Mouse (Mus musculus) bone marrow macrophage, adult 2 months (primary cell): ENCODE data around the gene Ptprb. TPM values are rescaled to one million over a fixed set of nuclear protein-coding genes. Genes with fewer than 3 reads are reported as not detected.

Source experiments
- H3K27ac ChIP-seq: 2 replicates; pipeline ENCODE4 v1.5.1; 2012; ENCODE audit warnings: low read depth, low read length; ENCODE audit not compliant: insufficient read depth
- H3K4me1 ChIP-seq: 2 replicates; pipeline ENCODE4 v1.6.1; 2012; ENCODE audit warnings: low read length; ENCODE audit not compliant: control insufficient read depth, insufficient read depth
- H3K4me3 ChIP-seq: 2 replicates; pipeline ENCODE4 v1.5.1; 2012; ENCODE audit warnings: mild to moderate bottlenecking, low read length, moderate library complexity; ENCODE audit not compliant: insufficient read depth
- CTCF ChIP-seq: IDR thresholded peaks from 2 replicates; pipeline ENCODE4 v1.5.1; 2012; ENCODE audit warnings: low read depth, mild to moderate bottlenecking, low read length, moderate library complexity
- POLR2A ChIP-seq: IDR thresholded peaks from 2 replicates; pipeline ENCODE4 v1.6.1; 2012; ENCODE audit warnings: mild to moderate bottlenecking, low read depth, low read length, borderline replicate concordance
- polyA plus RNA-seq: library from polyadenylated mRNA; stranded (reverse); fragments of >200 nt; gene quantifications from 2 replicates; pipeline ENCODE4 v1.2.4, GENCODE M21; 2012; ENCODE audit not compliant: missing spikeins, insufficient read depth, insufficient read length

Ptprb gene
- polyA plus RNA-seq, 1 experiment: not detected

DNA sequence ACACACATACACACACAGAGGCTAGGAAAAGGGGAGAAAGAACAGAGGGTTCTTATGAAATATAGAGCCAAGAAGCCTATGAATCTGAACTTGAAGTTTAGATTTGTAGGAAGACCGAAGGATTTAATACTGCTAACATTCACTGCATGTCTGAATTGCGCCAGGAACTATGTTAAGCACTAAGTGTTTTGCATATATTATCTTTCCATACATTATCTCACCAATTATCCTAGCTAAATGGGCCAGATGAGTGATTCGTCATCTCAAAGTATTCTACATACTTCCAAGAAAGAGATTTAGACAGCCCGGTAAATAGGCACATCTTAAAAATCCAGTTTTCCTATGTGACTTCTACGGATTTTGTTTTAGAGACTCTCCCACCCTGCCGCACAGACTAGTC lies 129.7 kb downstream of the Ptprb start:
- H3K27ac ChIP-seq: no peak overlapping the region
- no peak for TF ChIP-seq POLR2A
- no peak for TF ChIP-seq CTCF
- H3K4me3 ChIP-seq: no peak overlapping the region
- no peaks in the 10 kb centered on the region for H3K4me1 ChIP-seq

DNA sequence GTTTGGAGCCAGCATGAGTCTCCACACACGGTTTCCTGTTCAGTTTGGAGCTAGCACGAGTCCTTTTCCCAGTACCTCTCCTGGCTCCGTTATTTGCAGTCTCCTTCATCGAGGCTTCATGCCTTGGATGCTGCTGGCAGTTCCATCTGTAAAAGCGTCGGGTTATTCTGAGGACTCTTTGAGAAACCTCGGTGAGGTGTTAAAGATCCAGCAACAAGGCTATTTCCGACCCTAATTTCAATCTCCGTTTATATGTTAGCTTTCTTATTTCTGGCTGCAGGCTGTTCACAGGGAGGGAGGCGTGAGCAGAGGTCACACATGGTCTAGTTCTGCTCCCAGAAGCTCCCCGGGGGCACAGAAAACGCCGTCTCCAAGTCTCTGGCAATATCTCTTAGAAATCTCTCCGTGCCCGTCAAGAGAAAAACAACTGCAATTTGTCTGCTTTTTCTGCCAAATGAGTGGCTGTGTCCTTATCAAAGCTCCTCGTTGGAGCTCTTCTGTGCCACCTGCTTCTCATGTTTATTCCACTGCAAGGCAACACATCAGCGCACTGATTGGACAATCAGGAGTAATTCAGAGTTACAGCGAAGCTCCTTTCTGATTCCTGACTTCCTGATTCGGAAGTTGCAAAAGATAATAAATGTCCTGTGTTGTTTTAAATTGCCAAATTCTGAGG lies 132.5 kb downstream of the Ptprb start:
- no peak overlapping the region for H3K27ac ChIP-seq
- TF ChIP-seq CTCF (no peak), POLR2A (no peak)
- H3K4me3 ChIP-seq: no peak overlapping the region
- H3K4me1 ChIP-seq: no peaks in the 10 kb centered on the region

DNA sequence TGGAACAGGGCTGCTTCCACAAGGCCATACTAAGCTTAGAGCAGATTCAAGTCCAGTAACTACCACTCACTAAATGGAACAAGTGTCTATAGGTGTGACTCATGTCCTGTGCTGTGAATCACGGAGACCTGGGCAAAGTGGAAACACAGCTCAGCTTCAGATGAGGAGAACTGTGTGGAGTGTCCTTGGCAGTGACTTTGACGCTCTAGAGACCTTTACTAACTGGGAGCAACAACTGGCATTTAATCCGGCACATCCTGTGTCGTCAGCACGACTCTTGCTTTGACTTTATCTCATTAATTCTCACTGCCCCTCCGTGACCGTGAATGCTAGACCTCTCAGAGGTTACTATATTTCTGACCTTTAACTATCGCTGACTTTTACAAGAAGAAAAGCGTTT lies 135.5 kb downstream of the Ptprb start:
- TF ChIP-seq CTCF (no peak), POLR2A (no peak)
- Histone ChIP-seq H3K27ac (no peak overlapping the region), H3K4me3 (no peak overlapping the region), H3K4me1 (no peaks in the 10 kb centered on the region)

DNA sequence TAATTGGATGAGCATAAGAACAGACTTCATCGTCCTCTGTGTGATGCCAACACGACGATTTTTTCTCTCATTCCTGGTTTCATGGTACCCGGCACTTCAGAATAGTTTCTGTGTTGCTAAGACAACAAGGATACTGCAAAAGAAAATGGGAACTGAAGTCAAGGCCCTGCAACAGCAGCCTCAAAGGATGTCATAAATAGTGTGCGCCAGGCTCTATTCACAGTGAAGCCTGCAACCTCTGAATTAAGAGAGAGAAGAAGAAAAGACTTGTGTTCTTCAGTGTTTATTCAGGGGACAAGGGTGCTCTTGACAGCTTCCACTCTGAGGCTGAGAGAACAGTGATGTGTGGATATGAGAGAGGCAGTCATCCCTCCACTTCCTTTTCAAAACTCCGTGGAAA lies 140.8 kb downstream of the Ptprb start:
- Histone ChIP-seq H3K27ac (no peak overlapping the region), H3K4me1 (no peaks in the 10 kb centered on the region), H3K4me3 (no peak overlapping the region)
- TF ChIP-seq POLR2A: no peak
- TF ChIP-seq CTCF: no peak

DNA sequence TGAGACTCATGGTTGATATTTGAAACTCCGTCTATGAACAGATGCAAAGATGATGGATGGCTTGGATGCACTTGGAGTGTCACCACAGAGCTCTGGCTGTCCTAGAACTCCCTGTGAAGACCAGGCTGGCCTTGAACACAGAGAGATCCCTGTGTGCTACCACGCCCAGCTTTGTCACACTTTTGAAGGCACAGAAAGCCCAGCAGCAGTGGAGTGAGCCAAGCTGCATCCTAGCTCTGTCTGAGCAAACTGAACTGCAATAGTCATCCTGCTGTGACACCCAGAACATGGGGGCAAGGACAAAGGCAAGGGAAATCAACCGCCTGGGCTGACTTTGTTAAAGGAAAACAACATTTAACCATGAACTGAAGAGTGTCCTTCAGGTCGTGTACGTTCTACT lies 141.4 kb downstream of the Ptprb start:
- H3K4me3 ChIP-seq: no peak overlapping the region
- no peak for TF ChIP-seq CTCF
- TF ChIP-seq POLR2A: no peak
- H3K27ac ChIP-seq: no peak overlapping the region
- no peaks in the 10 kb centered on the region for H3K4me1 ChIP-seq

DNA sequence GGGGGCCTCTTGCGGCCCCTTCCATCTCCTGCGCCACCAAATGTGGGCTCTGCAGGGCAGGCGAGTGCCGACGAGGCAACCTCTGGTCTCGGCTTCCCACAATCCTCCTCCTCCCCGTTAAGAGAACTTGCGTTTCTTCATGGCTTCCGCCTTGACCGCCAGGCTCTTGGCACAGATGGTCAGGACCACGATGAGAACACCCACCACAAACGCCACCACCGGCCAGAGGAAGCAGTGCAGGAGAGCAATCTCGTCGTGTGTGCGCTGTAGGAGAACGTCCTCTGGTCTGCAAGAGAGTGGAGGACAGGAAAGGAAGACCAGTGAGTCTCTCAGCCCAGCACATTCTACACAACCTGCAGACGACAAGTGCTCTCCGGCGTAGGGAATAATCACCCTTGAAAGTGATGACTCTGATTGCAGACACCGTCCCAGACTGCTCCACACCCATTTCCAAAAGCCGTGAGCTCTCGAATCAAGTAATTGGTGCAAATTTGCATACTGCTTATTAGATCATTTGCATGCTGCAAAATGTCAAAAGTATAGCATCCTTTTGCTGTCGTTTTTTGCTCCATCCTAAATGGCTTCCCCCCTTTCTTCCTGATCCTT lies 142.9 kb downstream of the Ptprb start:
- Histone ChIP-seq H3K27ac (no peak overlapping the region), H3K4me1 (no peaks in the 10 kb centered on the region), H3K4me3 (no peak overlapping the region)
- TF ChIP-seq POLR2A: no peak

DNA sequence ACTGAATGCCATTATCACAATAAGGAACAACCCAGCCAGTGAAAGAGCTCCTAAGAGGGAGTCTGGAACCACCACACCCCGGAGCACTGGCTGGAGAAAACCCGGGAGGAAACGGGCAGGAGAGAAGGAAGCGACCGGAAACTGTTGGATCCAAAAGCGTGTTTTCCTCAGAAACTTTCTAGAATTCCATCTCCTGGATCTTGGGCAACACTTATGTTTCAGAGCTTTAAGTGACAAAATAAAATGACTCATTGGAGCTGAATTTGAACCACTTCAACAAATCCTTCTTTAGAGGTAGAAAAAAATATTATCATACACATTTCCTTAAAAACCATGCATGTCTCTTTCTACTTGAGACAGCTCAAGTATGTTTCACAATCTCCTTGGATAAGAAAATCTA lies 145.7 kb downstream of the Ptprb start:
- Histone ChIP-seq H3K27ac (no peak overlapping the region), H3K4me3 (no peak overlapping the region), H3K4me1 (no peaks in the 10 kb centered on the region)
- no peak for TF ChIP-seq POLR2A
- no peak for TF ChIP-seq CTCF

DNA sequence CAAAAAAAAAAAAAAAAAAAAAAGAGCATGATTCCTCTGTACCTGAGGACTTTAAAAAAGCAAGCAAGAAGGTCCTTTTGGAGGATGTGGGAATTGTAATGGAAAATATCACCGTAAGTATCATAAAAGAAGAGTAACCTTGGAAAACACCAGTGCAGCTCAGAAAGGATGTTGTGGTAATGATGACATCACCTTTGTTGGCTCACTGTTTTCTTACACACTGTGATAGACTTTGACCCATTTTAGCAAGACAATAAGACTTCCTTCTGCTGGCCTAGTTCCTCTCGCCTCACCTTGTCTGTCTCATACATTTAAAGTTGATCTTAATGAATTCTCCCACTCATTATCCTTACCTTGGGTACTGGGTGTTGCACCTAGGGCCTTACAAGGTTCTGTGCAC lies 147.2 kb downstream of the Ptprb start:
- Histone ChIP-seq H3K27ac (no peak overlapping the region), H3K4me1 (no peaks in the 10 kb centered on the region), H3K4me3 (no peak overlapping the region)
- no peak for TF ChIP-seq CTCF
- no peak for TF ChIP-seq POLR2A

DNA sequence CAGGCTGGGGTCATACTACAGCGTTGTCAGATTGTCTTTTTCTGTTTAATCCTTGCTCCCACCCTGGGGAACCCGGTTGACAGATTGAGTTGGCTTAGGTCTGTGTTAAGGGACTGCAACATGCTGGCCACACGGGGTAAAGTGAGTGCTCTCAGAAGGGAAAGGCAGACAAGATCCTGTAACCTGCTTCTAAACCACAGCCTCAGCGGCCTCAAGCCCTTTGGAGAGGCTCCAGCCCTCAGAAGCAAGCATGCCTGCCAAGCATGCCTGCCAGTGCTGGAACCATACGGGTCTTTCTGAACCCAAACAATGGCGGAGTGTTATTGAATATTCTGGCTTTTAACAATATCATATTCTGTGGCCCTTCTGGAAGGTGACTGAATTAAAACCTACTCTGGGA lies 149.6 kb downstream of the Ptprb start:
- no peaks in the 10 kb centered on the region for H3K4me1 ChIP-seq
- H3K4me3 ChIP-seq: no peak overlapping the region
- H3K27ac ChIP-seq: no peak overlapping the region
- TF ChIP-seq POLR2A (no peak), CTCF (no peak)

DNA sequence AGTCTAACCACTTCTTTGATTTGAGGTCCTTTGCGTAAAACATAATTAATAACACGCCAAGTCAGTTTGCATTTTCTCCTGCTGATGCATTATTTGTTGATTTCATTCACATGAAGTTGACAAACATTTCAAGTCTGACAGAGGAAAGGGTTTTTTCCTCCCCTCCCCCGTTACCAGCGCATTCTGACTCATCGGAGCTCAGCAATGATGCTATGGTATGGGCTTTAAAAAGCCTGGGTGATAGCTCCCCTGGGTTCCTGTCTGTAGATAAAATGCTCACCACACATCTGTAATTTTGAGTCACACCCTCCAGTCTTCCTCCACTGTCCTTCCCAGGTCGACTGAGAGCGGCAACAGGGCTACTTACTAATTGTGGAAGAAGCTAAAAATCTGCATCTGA lies 150.9 kb downstream of the Ptprb start:
- TF ChIP-seq CTCF (no peak), POLR2A (no peak)
- H3K27ac ChIP-seq: no peak overlapping the region
- no peak overlapping the region for H3K4me3 ChIP-seq
- H3K4me1 ChIP-seq: no peaks in the 10 kb centered on the region
